Mouse (Mus musculus): ENCODE results near the gene Plcb3.

DNA sequence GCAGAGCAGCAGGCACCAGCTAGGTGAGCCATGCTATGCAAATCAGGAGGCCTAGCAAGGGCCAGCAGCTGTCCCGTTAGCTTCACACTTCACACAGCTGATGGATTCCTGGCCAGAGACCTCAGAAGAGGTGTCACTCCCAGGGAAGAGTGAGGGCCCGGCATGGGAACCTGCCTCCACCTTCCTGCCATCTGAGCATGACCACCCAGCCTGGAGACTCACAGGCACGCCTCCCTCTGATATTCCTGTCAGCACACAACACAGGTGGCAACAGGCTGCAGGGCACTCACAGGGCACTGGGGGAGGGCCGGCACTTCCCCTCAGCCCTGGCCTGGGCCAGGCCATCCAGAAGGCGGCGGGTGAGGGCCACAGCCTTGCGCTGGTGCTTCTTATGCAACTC, 20.8 kb downstream of the Plcb3 start:
- TF ChIP-seq GATA1 (IDR thresholded peaks at IDR 0.05; ENCODE audit: borderline replicate concordance, low read length) (no peak), FLI1 (IDR thresholded peaks at IDR 0.05; ENCODE audit: low read length) (no peak)

Data from megakaryocyte, embryonic 14.5 days (primary cell).